ENCODE assay signal across 16 mouse cellular contexts in genomic region chr4:149908923-149909322, GRCm38 (mm10).
"Had no signal": no experiment of that assay in that cellular context is flagged by ENCODE, and none has a peak within 500 bp of the region (broad histone marks: within the 10 kb centered on the region; RNA-seq: fewer than 3 reads in every experiment).

No protein-coding gene starts in this region.

- H3K4me3 ChIP-seq: liver, embryonic 15.5 days; lung, embryonic 15.5 days; megakaryocyte, embryonic 14.5 days; midbrain, embryonic 13.5 days; midbrain, embryonic 15.5 days; neural tube, embryonic 12.5 days had no signal

- H3K27me3 ChIP-seq: liver, embryonic 15.5 days; lung, embryonic 15.5 days; midbrain, embryonic 13.5 days; midbrain, embryonic 15.5 days; neural tube, embryonic 12.5 days had no signal

- H3K27ac ChIP-seq: liver, embryonic 15.5 days; lung, embryonic 15.5 days; macrophage; midbrain, embryonic 13.5 days; midbrain, embryonic 15.5 days; neural tube, embryonic 12.5 days had no signal

- DNase-seq: liver, postnatal 0 days; lung, adult 2 months; lung, postnatal 14 days; right cerebral cortex, postnatal 14 days; spleen, adult 18-20 months; thymus, adult 18-20 months; thymus, postnatal 25 days; thymus, postnatal 4 days had no signal

- H3K4me2 ChIP-seq: liver, embryonic 15.5 days; lung, embryonic 15.5 days; midbrain, embryonic 11.5 days; midbrain, embryonic 13.5 days; midbrain, embryonic 15.5 days; neural tube, embryonic 12.5 days had no signal

- H3K9me3 ChIP-seq: liver, embryonic 15.5 days; lung, embryonic 15.5 days; midbrain, embryonic 13.5 days; midbrain, embryonic 15.5 days; neural tube, embryonic 12.5 days had no signal

- H3K9ac ChIP-seq: liver, embryonic 15.5 days; liver, postnatal 0 days; lung, embryonic 15.5 days; midbrain, embryonic 13.5 days; midbrain, embryonic 15.5 days; neural tube, embryonic 12.5 days had no signal

- H3K4me1 ChIP-seq: liver, embryonic 15.5 days; midbrain, embryonic 15.5 days had no signal

- H3K36me3 ChIP-seq: liver, embryonic 15.5 days; midbrain, embryonic 13.5 days; midbrain, embryonic 15.5 days had no signal

- ATAC-seq: liver, postnatal 0 days; midbrain, embryonic 13.5 days; midbrain, embryonic 15.5 days had no signal
